Mouse (Mus musculus) brain, embryonic 18.5 days (tissue): ENCODE results near the gene Rgs12.

Experiments used
- DNase-seq: peaks from one replicate; pipeline ENCODE4 v3.0.0-alpha.2; 2012; ENCODE audit warnings: low read depth, low spot score

The Rgs12 gene

DNA sequence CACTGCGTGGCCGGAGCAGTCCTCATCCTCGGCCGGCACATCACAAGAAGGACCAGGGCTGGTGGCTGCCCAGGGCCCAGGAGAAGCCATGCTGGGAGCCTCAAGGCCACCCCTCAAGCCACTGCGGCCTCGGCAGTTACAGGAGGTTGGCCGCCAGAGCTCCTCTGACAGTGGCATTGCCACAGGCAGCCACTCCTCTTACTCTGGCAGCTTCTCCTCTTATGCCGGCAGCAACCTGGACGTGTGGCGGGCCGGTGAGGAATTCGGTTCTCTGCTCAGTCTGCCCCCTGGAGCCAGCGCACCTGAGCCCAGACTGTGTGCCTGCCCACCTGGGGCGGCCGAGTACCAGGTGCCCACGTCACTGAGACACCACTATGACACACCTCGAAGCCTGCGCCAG, 129.9 kb downstream of the Rgs12 start:
- DNase-seq = no peak

DNA sequence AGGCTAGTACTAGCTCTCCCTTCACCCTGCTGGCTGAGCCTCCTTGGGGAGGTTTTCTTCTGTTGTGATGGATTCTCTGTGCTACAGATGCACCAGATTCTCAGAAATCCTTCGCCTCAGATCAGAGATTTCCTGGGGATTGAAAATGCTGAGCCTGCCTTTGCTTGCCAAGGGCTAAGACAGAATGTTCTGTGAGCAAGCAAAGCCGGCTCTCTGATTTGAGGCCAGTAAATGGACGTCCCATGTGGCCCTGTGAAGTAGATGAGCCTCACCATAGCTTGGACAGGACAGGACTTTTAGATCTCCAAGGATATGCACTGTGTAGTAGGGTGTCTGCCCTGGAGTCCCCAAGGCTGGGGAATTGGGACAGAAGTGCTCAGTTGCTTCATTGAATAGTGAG, 135.7 kb downstream of the Rgs12 start:
- no peak for DNase-seq

- DNase-seq = no peak
These were observed 139.8 kb downstream of the Rgs12 start for GRCm38 (mm10) chr5:35088785-35089613.
